In the genomic region with DNA sequence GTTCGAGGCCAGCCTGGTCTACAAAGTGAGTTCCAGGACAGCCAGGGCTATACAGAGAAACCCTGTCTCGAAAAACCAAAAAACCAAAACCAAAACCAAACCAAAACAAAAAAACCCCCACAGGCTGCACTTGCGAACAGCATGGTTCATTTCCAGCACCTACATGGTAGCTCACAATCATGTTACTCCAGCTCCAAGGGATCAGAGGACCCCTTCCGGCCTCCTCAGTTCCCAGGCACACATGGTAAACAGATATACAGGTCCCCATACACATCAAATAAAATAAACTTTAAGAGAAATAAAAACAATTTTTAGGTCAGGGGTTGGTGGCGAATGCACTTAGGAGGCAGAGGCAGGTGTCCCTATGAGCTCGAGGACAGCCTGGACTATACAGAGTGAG, we compare ENCODE assay signal across 8 mouse cellular contexts. TPM values are rescaled to one million over a fixed set of nuclear protein-coding genes. Genes with fewer than 3 reads are reported as not detected.
A peak's percentile ranks its signal among the peaks of the same experiment; 100 is the strongest.
DNase-seq lines count a peak whose midpoint lies in the region; ATAC-seq and TF ChIP-seq lines count a peak whose summit lies in the region.

No protein-coding gene starts in this region.

- H3K9ac ChIP-seq in MEL (ENCODE audit: control insufficient read depth, low read depth, low read length, poor library complexity, severe bottlenecking): peak overlapping the region; percentile 99
- no peak overlapping the region for H3K9ac ChIP-seq in hindbrain, embryonic 16.5 days (ENCODE audit: low read depth, low read length)
- H3K9ac ChIP-seq in midbrain, postnatal 0 days (replicated peaks; ENCODE audit: low read length, poor library complexity, severe bottlenecking): no peak overlapping the region

- no peak for DNase-seq in kidney, adult 2 months
- DNase-seq in kidney, postnatal 14 days: no peak
- DNase-seq in MEL (ENCODE audit: low read depth, low spot score) (no peak), adipocyte (ENCODE audit: low spot score) (no peak)
- DNase-seq in midbrain, postnatal 0 days (ENCODE audit: low spot score): no peak
- no peak for DNase-seq in adrenal gland, postnatal 14 days
- DNase-seq in embryo, embryonic 10 days (ENCODE audit: low spot score): no peak

- H3K9me3 ChIP-seq in MEL (replicated peaks; ENCODE audit: insufficient read depth, low read length): no peaks in the 10 kb centered on the region
- no peaks in the 10 kb centered on the region for H3K9me3 ChIP-seq in hindbrain, embryonic 16.5 days (ENCODE audit: control insufficient read depth, low read length)
- H3K9me3 ChIP-seq in midbrain, postnatal 0 days (ENCODE audit: low read length): no peaks in the 10 kb centered on the region

- no peak for TF ChIP-seq CTCF in kidney, adult 2 months (conservative IDR thresholded peaks at IDR 0.05; ENCODE audit: insufficient read depth, insufficient read length, low read depth, low read length)
- TF ChIP-seq CTCF in MEL (IDR thresholded peaks at IDR 0.05 in 2 of 3, conservative IDR thresholded peaks at IDR 0.05 in 1 of 3; ENCODE audit: control insufficient read depth in 1 of 3, insufficient read depth in 1 of 3, low read depth in 2 of 3, low read length in 3 of 3, poor library complexity in 1 of 3, severe bottlenecking in 1 of 3): no peak
- no peak for TF ChIP-seq CTCF in midbrain, postnatal 0 days (IDR thresholded peaks at IDR 0.05)

- TF ChIP-seq RAD21 in MEL (IDR thresholded peaks at IDR 0.05; ENCODE audit: low read depth, low read length): no peak

- H3K79me2 ChIP-seq in MEL (ENCODE audit: control insufficient read depth, insufficient read depth, low read length, poor library complexity): peaks cover 42% of the 10 kb centered on the region

- TF ChIP-seq EP300 in MEL (IDR thresholded peaks at IDR 0.05; ENCODE audit: low read depth in 1 of 2, low read length in 2 of 2): no peak

- H3K4me2 ChIP-seq in hindbrain, embryonic 16.5 days (ENCODE audit: low read length): peak overlapping the region; percentile 89
- no peak overlapping the region for H3K4me2 ChIP-seq in midbrain, postnatal 0 days (ENCODE audit: low read depth, low read length, poor library complexity, severe bottlenecking)

- H3K27ac ChIP-seq in kidney, adult 2 months (ENCODE audit: insufficient read depth, low read depth, low read length): peak overlapping the region; percentile 47
- peak overlapping the region; percentile 48 for H3K27ac ChIP-seq in MEL (ENCODE audit: control insufficient read depth, low read depth, low read length)
- H3K27ac ChIP-seq in hindbrain, embryonic 16.5 days (ENCODE audit: low read depth, low read length): no peak overlapping the region
- H3K27ac ChIP-seq in midbrain, postnatal 0 days (ENCODE audit: low read depth, low read length): no peak overlapping the region

- H3K27me3 ChIP-seq in kidney, adult 2 months (replicated peaks; ENCODE audit: control insufficient read depth, insufficient read depth, low read length): no peaks in the 10 kb centered on the region
- H3K27me3 ChIP-seq in MEL (ENCODE audit: control insufficient read depth in 1 of 2, insufficient read depth in 2 of 2, low read length in 2 of 2): no peaks in the 10 kb centered on the region
- H3K27me3 ChIP-seq in hindbrain, embryonic 16.5 days (replicated peaks; ENCODE audit: control insufficient read depth, insufficient read depth, low read length): no peaks in the 10 kb centered on the region
- no peaks in the 10 kb centered on the region for H3K27me3 ChIP-seq in midbrain, postnatal 0 days (ENCODE audit: insufficient read depth, low read length)

- H3K36me3 ChIP-seq in kidney, adult 2 months (ENCODE audit: control insufficient read depth, insufficient read depth, low read length): peaks cover under 1% of the 10 kb centered on the region; the same call in 1 of the 2 replicates
- H3K36me3 ChIP-seq in MEL (ENCODE audit: control insufficient read depth in 1 of 2, insufficient read depth in 2 of 2, low read length in 2 of 2): peaks cover 8 to 18% of the 10 kb centered on the region in 2 experiments
- peaks cover 4% of the 10 kb centered on the region; the same call in 1 of the 2 replicates for H3K36me3 ChIP-seq in hindbrain, embryonic 16.5 days (ENCODE audit: control insufficient read depth, insufficient read depth, low read length)
- 0 out of 2 replicates have a peak, but pooled peaks cover 6% of the 10 kb centered on the region for H3K36me3 ChIP-seq in midbrain, postnatal 0 days (ENCODE audit: insufficient read depth, low read length)

- ATAC-seq in hindbrain, embryonic 16.5 days: no peak
- ATAC-seq in midbrain, postnatal 0 days (ENCODE audit: low FRiP score): no peak

- WGBS in kidney, adult 2 months: 66% methylated on average over 6 of the region's 6 CpGs
- WGBS in hindbrain, embryonic 16.5 days: 73% methylated on average over 6 of the region's 6 CpGs
- WGBS in midbrain, postnatal 0 days: 66% methylated on average over 6 of the region's 6 CpGs

- no peak overlapping the region for H3K4me3 ChIP-seq in kidney, adult 2 months (ENCODE audit: insufficient read depth, low read depth, low read length)
- peak overlapping the region; percentile 61 to 89 for H3K4me3 ChIP-seq in MEL (ENCODE audit: control insufficient read depth in 1 of 2, insufficient read depth in 1 of 2, low read depth in 2 of 2, low read length in 2 of 2)
- H3K4me3 ChIP-seq in hindbrain, embryonic 16.5 days (ENCODE audit: low read length): no peak overlapping the region
- H3K4me3 ChIP-seq in midbrain, postnatal 0 days (ENCODE audit: low read depth, low read length): peak overlapping the region; percentile 87; the same call in 1 of the 2 replicates

- H3K4me1 ChIP-seq in kidney, adult 2 months (ENCODE audit: control insufficient read depth, insufficient read depth, low read length): peaks cover 26% of the 10 kb centered on the region
- H3K4me1 ChIP-seq in MEL (ENCODE audit: control insufficient read depth in 1 of 2, insufficient read depth in 2 of 2, low read length in 2 of 2): peaks cover 5 to 12% of the 10 kb centered on the region in 2 experiments; a peak in 3 of 4 replicates
- H3K4me1 ChIP-seq in hindbrain, embryonic 16.5 days (ENCODE audit: control insufficient read depth, insufficient read depth, low read depth, low read length): peaks cover 28% of the 10 kb centered on the region
- peaks cover 15% of the 10 kb centered on the region for H3K4me1 ChIP-seq in midbrain, postnatal 0 days (ENCODE audit: insufficient read depth, low read length)

- TF ChIP-seq POLR2A in kidney, adult 2 months (IDR thresholded peaks at IDR 0.05; ENCODE audit: low read depth, low read length): no peak
- TF ChIP-seq POLR2A in MEL (IDR thresholded peaks at IDR 0.05; ENCODE audit: control insufficient read depth in 1 of 2, insufficient read depth in 1 of 2, low read depth in 1 of 2, low read length in 2 of 2, poor library complexity in 1 of 2): no peak

TF ChIP-seq in MEL, 35 proteins besides CTCF, POLR2A, EP300 and RAD21:
- TF ChIP-seq NELFE (IDR thresholded peaks at IDR 0.05; ENCODE audit: low read depth, low read length): no peak
- TF ChIP-seq SIN3A (IDR thresholded peaks at IDR 0.05; ENCODE audit: low read length): no peak
- no peak for TF ChIP-seq RCOR1 (IDR thresholded peaks at IDR 0.05; ENCODE audit: low read depth, low read length)
- no peak for TF ChIP-seq ZKSCAN1 (IDR thresholded peaks at IDR 0.05; ENCODE audit: low read depth, low read length)
- TF ChIP-seq KAT2A (conservative IDR thresholded peaks at IDR 0.05; ENCODE audit: low read depth, low read length): no peak
- no peak for TF ChIP-seq POLR2AphosphoS5 (IDR thresholded peaks at IDR 0.05; ENCODE audit: borderline replicate concordance, low read depth, low read length)

RNA-seq across cellular contexts. Expression of gene Ddx6, which starts 1.9 kb away (rescaled TPM):
- 18.1 and 20.8 TPM in 2 replicates for polyA plus RNA-seq in kidney, adult 2 months (2012; rRNA removed)
- 35.9 and 44.6 TPM in 2 replicates for total RNA-seq in MEL (2012; rRNA removed)
- polyA plus RNA-seq in MEL (2012; ENCODE audit: insufficient read depth in 1 of 2, insufficient read length in 2 of 2, low read depth in 1 of 2, low replicate concordance in 2 of 2, missing spikeins in 1 of 2): 10 to 100 TPM; 41.9 to 96.5 TPM
- 12.5 and 14.6 TPM in 2 replicates for polyA plus RNA-seq in hindbrain, embryonic 16.5 days (2015; fragmentation: Nextera tagmentation; extraction: Ambion mirVana)
- 68.6 and 87.2 TPM in 2 replicates for total RNA-seq in midbrain, postnatal 0 days (2014; rRNA removed)
- polyA plus RNA-seq in midbrain, postnatal 0 days (2015; fragmentation: Nextera tagmentation; extraction: Ambion mirVana): 14.8 and 19.9 TPM in 2 replicates
- 122 TPM in 2 replicates for total RNA-seq in adrenal gland, postnatal 14 days (2021)

RNA-seq across cellular contexts. Expression of gene Cxcr5, which starts 41.1 kb away (rescaled TPM):
- polyA plus RNA-seq in kidney, adult 2 months (2012; rRNA removed): 0.20 and 4.0 TPM in 2 replicates
- total RNA-seq in MEL (2012; rRNA removed): not detected in 2 replicates
- under 1 TPM in 1 of 2 experiments, not detected in 1; 0.18 TPM for polyA plus RNA-seq in MEL (2012; ENCODE audit: insufficient read depth in 1 of 2, insufficient read length in 2 of 2, low read depth in 1 of 2, low replicate concordance in 2 of 2, missing spikeins in 1 of 2)
- not detected in 2 replicates for polyA plus RNA-seq in hindbrain, embryonic 16.5 days (2015; fragmentation: Nextera tagmentation; extraction: Ambion mirVana)
- not detected in 2 replicates for total RNA-seq in midbrain, postnatal 0 days (2014; rRNA removed)
- polyA plus RNA-seq in midbrain, postnatal 0 days (2015; fragmentation: Nextera tagmentation; extraction: Ambion mirVana): not detected in 2 replicates
- total RNA-seq in adrenal gland, postnatal 14 days (2021): 0.56 and 4.4 TPM in 2 replicates

Comparison
In these comparisons a context has a peak if more than half of its experiments do, and no peak if none do; other contexts are left out.
1. H3K27ac ChIP-seq: peak in kidney, adult 2 months (single experiment) and MEL (single experiment); none in hindbrain, embryonic 16.5 days (single experiment) and midbrain, postnatal 0 days (single experiment).
2. H3K4me3 ChIP-seq: peak in MEL (2 of 2) and midbrain, postnatal 0 days (single experiment); none in kidney, adult 2 months (single experiment) and hindbrain, embryonic 16.5 days (single experiment).